Mouse (Mus musculus) myocyte (in vitro differentiated cells): ENCODE measurements around the gene Shank3.

Experiments used
- CEBPB ChIP-seq: IDR thresholded peaks from 2 replicates; pipeline ENCODE4 v1.6.1; 2011; ENCODE audit warnings: mild to moderate bottlenecking, moderate library complexity; ENCODE audit not compliant: poor library complexity, insufficient read depth, severe bottlenecking
- E2F4 ChIP-seq: IDR thresholded peaks from one replicate; pipeline ENCODE4 v1.6.1; 2011; ENCODE audit warnings: mild to moderate bottlenecking, control low read depth, moderate library complexity; ENCODE audit not compliant: insufficient read depth
- MAX ChIP-seq: IDR thresholded peaks from one replicate; pipeline ENCODE4 v1.6.1; 2011; ENCODE audit warnings: low read depth, mild to moderate bottlenecking, control low read depth
- MYOG ChIP-seq, 3 experiments: IDR thresholded peaks; one replicate each; pipeline ENCODE4 v1.6.1; 2011; ENCODE audit warnings: control low read depth in 2 of 3, low read depth in 2 of 3, mild to moderate bottlenecking in 2 of 3; ENCODE audit not compliant: insufficient read length in 2 of 3, control insufficient read depth in 1 of 3, insufficient read depth in 1 of 3
- POLR2A ChIP-seq: IDR thresholded peaks from one replicate; pipeline ENCODE4 v1.6.1; 2011; ENCODE audit warnings: low read depth, mild to moderate bottlenecking, control low read depth, moderate library complexity; ENCODE audit not compliant: insufficient read length
- TCF12 ChIP-seq: IDR thresholded peaks from one replicate; pipeline ENCODE4 v1.6.1; 2011; ENCODE audit warnings: mild to moderate bottlenecking, control low read depth; ENCODE audit not compliant: poor library complexity, insufficient read depth, severe bottlenecking
- USF1 ChIP-seq: IDR thresholded peaks from one replicate; pipeline ENCODE4 v1.6.1; 2011; ENCODE audit warnings: low read depth, mild to moderate bottlenecking, control low read depth, moderate library complexity

- no peak for TF ChIP-seq TCF12
- no peak for TF ChIP-seq POLR2A
- TF ChIP-seq MAX = no peak
- TF ChIP-seq MYOG (IDR thresholded peaks at IDR 0.05; ENCODE audit: control insufficient read depth in 1 of 3, insufficient read depth in 1 of 3, insufficient read length in 2 of 3, low read depth in 2 of 3) = no peak
- no peak for TF ChIP-seq E2F4
- TF ChIP-seq CEBPB = no peak
- no peak for TF ChIP-seq USF1
Observed at GRCm38 (mm10) chr15:89589146-89589545, 89.7 kb downstream of the Shank3 start.
